Mouse (Mus musculus): ENCODE data around the gene Gm13283.
"Not testable (repeated sequence)": the region's sequence is repeated elsewhere in the genome, so short reads cannot be mapped to it uniquely, and the experiment has no call there.

Gene Gm13283

GRCm38 (mm10) chr4:88759610-88760268 lies at the start of gene Gm13283:
Gm13283 (plus strand) TSS chr4:88760119.
- DNase-seq = peak; percentile 75

GRCm38 (mm10) chr4:88714281-88714680 lies 45.6 kb upstream of the Gm13283 start:
- DNase-seq = no peak

GRCm38 (mm10) chr4:88715059-88715458 lies 44.9 kb upstream of the Gm13283 start:
- DNase-seq = no peak

DNA sequence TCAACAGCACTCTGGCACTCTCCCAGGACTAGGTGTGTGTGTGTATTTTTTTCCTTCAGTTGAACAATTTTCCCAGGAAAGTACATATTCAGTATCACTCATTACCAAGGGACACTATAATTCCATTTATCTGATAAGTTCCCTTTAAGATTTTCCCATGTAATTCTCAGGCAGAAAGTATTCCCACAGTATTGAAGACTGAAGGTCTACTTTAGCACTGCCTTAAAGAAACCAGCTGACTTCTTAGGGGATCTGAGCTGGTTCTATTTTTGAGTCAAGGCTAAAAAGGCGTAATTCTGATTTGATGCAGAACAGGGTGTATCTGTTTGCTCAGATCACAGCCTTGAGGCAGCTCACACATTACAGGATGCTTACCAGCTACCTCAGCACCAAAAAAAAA lies 41.2 kb upstream of the Gm13283 start:
- no peak for DNase-seq

- DNase-seq = peak; percentile 94
These were observed 37.9 kb upstream of the Gm13283 start, which contains the start of the genes Gm26566 and Klhl9 for GRCm38 (mm10) chr4:88721791-88722721. Gm26566 (plus strand) TSS chr4:88721805. Klhl9 (minus strand) TSS chr4:88722465.

DNA sequence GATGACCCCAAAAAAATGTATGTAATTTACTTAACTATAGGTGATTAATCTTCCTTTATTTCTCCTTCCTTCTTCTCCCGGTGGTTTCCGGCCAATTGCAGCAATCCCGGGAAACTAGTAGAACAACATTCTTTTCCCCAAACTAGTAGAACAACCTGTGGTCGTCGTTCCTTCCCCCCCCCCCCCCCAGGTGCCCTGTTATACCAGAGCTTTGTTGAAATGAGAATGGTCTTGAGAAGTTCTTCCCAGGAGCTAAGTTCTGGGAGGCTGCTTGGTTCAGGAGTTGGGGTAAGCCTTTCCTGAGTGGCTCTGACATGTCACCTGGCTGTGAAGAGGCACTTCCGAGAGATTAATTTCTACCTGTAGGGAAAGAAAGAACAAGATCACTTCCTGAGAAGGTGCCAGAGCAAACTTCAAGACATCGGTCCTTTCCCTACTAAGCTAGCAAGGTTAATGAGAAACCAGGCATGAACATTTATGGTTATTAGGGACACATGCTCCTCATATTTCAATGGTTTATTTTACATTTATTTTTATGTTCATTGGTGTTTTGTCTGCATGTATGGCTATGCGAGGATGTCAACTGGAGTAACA lies 36.3 kb upstream of the Gm13283 start:
- no peak for DNase-seq

- DNase-seq = no peak
These were observed 33.2 kb upstream of the Gm13283 start for GRCm38 (mm10) chr4:88726727-88727126.

DNA sequence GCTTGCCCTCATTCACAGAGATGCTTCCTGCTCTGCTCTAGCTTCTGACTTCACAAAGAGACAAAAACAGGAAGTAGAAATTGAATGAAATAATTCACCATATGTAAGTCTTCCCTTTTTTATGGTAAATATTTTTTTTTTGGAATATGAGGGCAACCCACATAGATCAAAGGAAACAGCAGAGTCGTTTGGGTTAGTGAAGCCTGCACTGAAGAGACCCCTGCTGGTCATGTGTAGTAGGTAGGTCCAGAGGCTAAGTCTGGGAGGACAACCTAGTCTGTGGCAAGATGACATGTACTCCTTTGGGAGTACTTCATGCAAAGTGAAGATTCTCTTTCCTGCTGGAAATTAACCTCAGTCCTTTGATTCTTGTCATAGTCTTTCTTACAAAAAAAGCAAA lies 32.6 kb upstream of the Gm13283 start:
- DNase-seq = peak; percentile 59

- DNase-seq = peak; percentile 83
These were observed 21.4 kb upstream of the Gm13283 start for GRCm38 (mm10) chr4:88738480-88738879.

- DNase-seq = no peak
These were observed 20.9 kb upstream of the Gm13283 start for GRCm38 (mm10) chr4:88739036-88739435.

GRCm38 (mm10) chr4:88741426-88741825 lies 18.5 kb upstream of the Gm13283 start:
- no peak for DNase-seq

DNA sequence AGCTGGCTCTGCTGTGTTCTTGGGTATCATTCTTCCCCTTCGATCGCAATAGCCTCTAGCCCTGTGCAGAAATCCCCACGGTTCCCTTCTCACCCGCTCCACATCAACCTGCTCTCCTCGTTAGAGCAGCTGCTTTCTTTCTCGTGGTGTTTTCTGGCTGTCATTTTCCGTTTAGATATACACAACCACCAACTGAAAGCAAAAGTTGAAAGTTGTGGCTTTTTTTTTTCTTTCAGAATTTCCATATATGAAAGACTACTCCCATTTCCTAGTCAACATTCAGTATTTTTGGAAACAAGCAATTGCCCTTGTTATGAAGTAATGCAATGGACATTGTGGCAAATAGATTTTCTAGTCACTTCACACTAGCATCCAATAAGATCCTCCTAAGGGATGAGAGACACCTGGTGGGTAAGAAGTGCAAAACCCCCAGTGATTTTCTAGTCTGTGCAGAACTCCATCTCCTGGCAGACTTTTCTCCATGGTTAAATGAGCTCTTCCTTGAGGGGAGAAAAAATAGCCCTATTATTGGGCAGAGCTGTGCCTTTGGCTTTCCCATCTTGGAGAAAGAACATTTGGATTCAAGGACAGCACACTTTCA lies 17.0 kb upstream of the Gm13283 start:
- DNase-seq = no peak

DNA sequence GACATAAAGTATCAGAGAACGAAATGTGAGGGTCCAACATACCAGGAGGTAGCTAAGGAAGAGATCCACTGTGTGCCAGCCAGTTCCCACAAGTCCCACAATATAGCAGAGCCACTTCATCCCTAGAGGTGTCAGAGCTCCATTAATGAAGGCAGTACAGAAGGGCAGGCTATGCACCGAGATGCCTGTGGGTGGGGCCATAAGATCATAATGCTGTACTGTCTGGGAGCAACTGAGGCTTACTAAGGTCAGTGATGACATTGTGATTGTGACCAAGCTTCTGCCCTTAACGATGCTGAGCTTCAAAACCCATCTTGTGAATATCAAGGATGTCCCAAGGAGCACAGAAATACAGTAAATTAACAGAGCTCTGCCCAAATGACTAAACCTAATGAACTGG lies 15.7 kb upstream of the Gm13283 start:
- DNase-seq = no peak

- DNase-seq = no peak
These were observed 10.0 kb upstream of the Gm13283 start for GRCm38 (mm10) chr4:88749926-88750325.

- peak; percentile 69 for DNase-seq
These were observed 5.0 kb upstream of the Gm13283 start, which contains the start of gene Gm13271 for GRCm38 (mm10) chr4:88754818-88755340. Gm13271 (plus strand) TSS chr4:88754868.

- peak; percentile 23 for DNase-seq
These were observed 3.1 kb upstream of the Gm13283 start for GRCm38 (mm10) chr4:88756581-88757513.

- peak; percentile 91 for DNase-seq
These were observed 2.3 kb upstream of the Gm13283 start for GRCm38 (mm10) chr4:88757628-88758031.

DNA sequence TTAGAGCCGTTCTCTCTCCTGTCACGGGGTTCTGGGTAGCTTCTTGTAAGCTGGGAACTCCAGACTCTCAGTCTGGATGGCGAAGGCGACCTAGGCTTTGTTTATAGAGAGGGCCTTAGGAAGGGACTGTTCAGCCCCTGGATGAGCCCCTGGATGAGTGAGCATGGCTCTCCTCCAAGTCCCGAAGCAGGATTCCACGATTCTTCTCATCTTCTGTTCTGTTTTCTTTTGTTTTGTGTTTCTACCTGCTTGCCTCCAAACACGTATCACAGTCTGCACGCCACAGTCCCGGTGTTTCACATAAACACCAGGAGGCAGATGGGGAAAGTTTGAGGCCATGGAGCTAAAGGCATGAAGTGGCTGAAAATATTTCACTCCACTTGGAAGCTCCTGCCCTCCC lies 1.2 kb upstream of the Gm13283 start:
- DNase-seq = not testable (repeated sequence)

DNA sequence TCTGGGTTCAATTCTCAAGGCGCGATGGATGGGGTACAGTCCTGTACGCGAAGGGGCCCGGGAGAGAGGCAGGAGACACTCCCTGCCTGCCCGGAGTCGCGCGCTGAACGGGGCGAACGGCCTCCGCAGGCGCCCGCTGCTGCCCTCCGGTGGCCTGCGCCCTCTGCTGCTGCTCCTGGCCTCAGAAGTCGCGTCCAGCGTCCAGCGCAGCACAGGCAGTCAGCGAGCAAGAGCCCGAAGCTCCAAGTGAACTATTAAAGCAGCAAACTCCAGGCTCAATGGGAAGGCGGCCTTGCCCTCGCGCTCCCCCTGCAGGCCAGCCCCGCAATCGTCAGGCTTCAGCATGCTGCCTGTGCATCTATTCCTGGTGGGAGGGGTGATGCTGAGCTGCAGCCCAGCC lies 512 bp downstream of the Gm13283 start:
- peak; percentile 88 for DNase-seq

DNA sequence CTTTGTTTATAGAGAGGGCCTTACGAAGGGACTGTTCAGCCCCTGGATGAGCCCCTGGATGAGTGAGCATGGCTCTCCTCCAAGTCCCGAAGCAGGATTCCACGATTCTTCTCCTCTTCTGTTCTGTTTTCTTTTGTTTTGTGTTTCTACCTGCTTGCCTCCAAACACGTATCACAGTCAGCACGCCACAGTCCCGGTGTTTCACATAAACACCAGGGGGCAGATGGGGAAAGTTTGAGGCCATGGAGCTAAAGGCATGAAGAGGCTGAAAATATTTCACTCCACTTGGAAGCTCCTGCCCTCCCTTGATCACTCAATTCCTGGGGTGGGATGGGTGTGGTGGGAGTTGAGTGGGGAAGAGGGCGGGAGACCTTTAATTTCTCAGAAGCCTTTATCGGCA lies 1.9 kb downstream of the Gm13283 start:
- peak; percentile 80 for DNase-seq

DNA sequence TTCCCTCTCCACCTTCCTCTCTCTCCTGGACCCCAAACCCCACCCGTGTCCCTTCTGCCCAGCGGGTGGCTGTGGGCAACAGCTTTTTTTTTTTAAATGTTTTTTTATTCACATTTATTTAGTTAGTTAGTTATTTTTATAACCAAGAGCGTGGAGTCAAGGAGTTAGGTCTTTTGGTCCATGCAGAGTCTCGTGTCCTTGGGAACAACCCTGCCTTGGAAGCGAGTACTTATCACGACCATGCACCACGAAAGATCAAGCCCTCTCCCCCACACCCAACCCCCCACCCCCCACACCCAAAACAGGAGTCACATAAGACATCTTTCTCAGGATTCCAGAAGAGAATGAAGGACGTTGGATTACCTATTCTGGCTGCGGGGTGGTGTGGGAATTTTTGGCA lies 2.4 kb downstream of the Gm13283 start:
- DNase-seq = not testable (repeated sequence)
